Mouse (Mus musculus) forebrain, embryonic 10.5 days (tissue): ENCODE results near the gene Zbtb20. TPM values are rescaled to one million over a fixed set of nuclear protein-coding genes. Genes with fewer than 3 reads are reported as not detected.

Source experiments
- DNase-seq: peaks from one replicate; pipeline ENCODE4 v3.0.0-alpha.2; 2017; ENCODE audit warnings: low spot score; ENCODE audit errors: extremely low spot score
- H3K27ac ChIP-seq: fragments of 300-500 bp; sonication (generic); 2 replicates; pipeline ENCODE4 v1.5.1; 2016; ENCODE audit warnings: mild to moderate bottlenecking
- H3K27me3 ChIP-seq: fragments of 300-500 bp; sonication (generic); 2 replicates; pipeline ENCODE4 v1.6.1; 2016; ENCODE audit warnings: mild to moderate bottlenecking; ENCODE audit not compliant: poor library complexity, severe bottlenecking
- H3K36me3 ChIP-seq: fragments of 300-500 bp; sonication (generic); replicated peaks from 2 replicates; pipeline ENCODE4 v1.6.1; 2016; ENCODE audit warnings: mild to moderate bottlenecking, moderate library complexity
- H3K4me1 ChIP-seq: fragments of 300-500 bp; sonication (generic); 2 replicates; pipeline ENCODE4 v1.6.1; 2016
- H3K4me3 ChIP-seq: fragments of 300-500 bp; sonication (generic); 2 replicates; pipeline ENCODE4 v1.5.1; 2016; ENCODE audit warnings: mild to moderate bottlenecking, moderate library complexity
- H3K9me3 ChIP-seq: fragments of 300-500 bp; sonication (generic); 2 replicates; pipeline ENCODE4 v1.6.1; 2016; ENCODE audit warnings: mild to moderate bottlenecking, moderate library complexity
- WGBS: fragments of 180-500 bp; shearing (Covaris S2); methylation state at CpG from one replicate; pipeline ENCODE4 v1.1.7; 2016; 5-methylcytosine and 5-hydroxymethylcytosine counted together
- polyA plus RNA-seq: library from polyadenylated mRNA; unstranded; fragments of >200 nt; fragmentation: Nextera tagmentation; extraction: Ambion mirVana; gene quantifications from 2 replicates; pipeline ENCODE4 v1.2.1, GENCODE M21; 2016

Gene Zbtb20
- polyA plus RNA-seq, 1 experiment from 2014 or later = 17.3 TPM

- no peaks in the 10 kb centered on the region for H3K9me3 ChIP-seq
- H3K27me3 ChIP-seq = no peaks in the 10 kb centered on the region
- H3K36me3 ChIP-seq = no peaks in the 10 kb centered on the region
- no peak for DNase-seq
- WGBS = 81% methylated on average over 9 of the region's 9 CpGs
- H3K4me3 ChIP-seq = no peak overlapping the region
- 0 out of 2 replicates have a peak overlapping the region, but pooled peaks have one; percentile 5 for H3K27ac ChIP-seq
- H3K4me1 ChIP-seq = peaks cover 14% of the 10 kb centered on the region
Measured at GRCm38 (mm10) chr16:43303245-43304197, 427.8 kb downstream of the Zbtb20 start.

GRCm38 (mm10) chr16:43309968-43310431 is 434.3 kb downstream of the Zbtb20 start:
- Histone ChIP-seq H3K4me3 (no peak overlapping the region), H3K36me3 (no peaks in the 10 kb centered on the region), H3K9me3 (peaks cover 9% of the 10 kb centered on the region; the same call in 1 of the 2 replicates), H3K4me1 (peaks cover 33% of the 10 kb centered on the region), H3K27ac (peak overlapping the region; percentile 84), H3K27me3 (no peaks in the 10 kb centered on the region)
- 22% methylated on average over 4 of the region's 4 CpGs for WGBS
- peak; percentile 53 for DNase-seq

- Histone ChIP-seq H3K9me3 (no peaks in the 10 kb centered on the region), H3K36me3 (no peaks in the 10 kb centered on the region), H3K4me3 (no peak overlapping the region), H3K27ac (no peak overlapping the region), H3K4me1 (no peaks in the 10 kb centered on the region), H3K27me3 (no peaks in the 10 kb centered on the region)
- WGBS = 88% methylated on average over 3 of the region's 3 CpGs
- DNase-seq = no peak
Measured at GRCm38 (mm10) chr16:43324009-43324408, 448.3 kb downstream of the Zbtb20 start.

GRCm38 (mm10) chr16:43328221-43328620 is 452.5 kb downstream of the Zbtb20 start:
- 88% methylated on average over 1 of the region's 1 CpGs for WGBS
- no peak overlapping the region for H3K27ac ChIP-seq
- DNase-seq = no peak
- H3K4me3 ChIP-seq = no peak overlapping the region
- H3K9me3 ChIP-seq = no peaks in the 10 kb centered on the region
- no peaks in the 10 kb centered on the region for H3K36me3 ChIP-seq
- no peaks in the 10 kb centered on the region for H3K27me3 ChIP-seq
- H3K4me1 ChIP-seq = peaks cover 7% of the 10 kb centered on the region

- no peaks in the 10 kb centered on the region for H3K36me3 ChIP-seq
- no peak for DNase-seq
- no peaks in the 10 kb centered on the region for H3K9me3 ChIP-seq
- no peak overlapping the region for H3K4me3 ChIP-seq
- peaks cover 27% of the 10 kb centered on the region for H3K4me1 ChIP-seq
- 92% methylated on average over 3 of the region's 3 CpGs for WGBS
- H3K27ac ChIP-seq = no peak overlapping the region
- H3K27me3 ChIP-seq = no peaks in the 10 kb centered on the region
Measured at GRCm38 (mm10) chr16:43330206-43330605, 454.5 kb downstream of the Zbtb20 start.

- H3K4me3 ChIP-seq = no peak overlapping the region
- no peak for DNase-seq
- peaks cover 29% of the 10 kb centered on the region for H3K4me1 ChIP-seq
- no peak overlapping the region for H3K27ac ChIP-seq
- H3K9me3 ChIP-seq = no peaks in the 10 kb centered on the region
- 95% methylated on average over 3 of the region's 3 CpGs for WGBS
- no peaks in the 10 kb centered on the region for H3K36me3 ChIP-seq
- no peaks in the 10 kb centered on the region for H3K27me3 ChIP-seq
Measured at GRCm38 (mm10) chr16:43331440-43331839, 455.8 kb downstream of the Zbtb20 start.

- Histone ChIP-seq H3K9me3 (no peaks in the 10 kb centered on the region), H3K27ac (no peak overlapping the region), H3K27me3 (no peaks in the 10 kb centered on the region), H3K36me3 (no peaks in the 10 kb centered on the region), H3K4me3 (no peak overlapping the region), H3K4me1 (peaks cover 29% of the 10 kb centered on the region)
- DNase-seq = no peak
- 47% methylated on average over 2 of the region's 2 CpGs for WGBS
Measured at GRCm38 (mm10) chr16:43332734-43333133, 457.1 kb downstream of the Zbtb20 start.

GRCm38 (mm10) chr16:43333265-43333664 is 457.6 kb downstream of the Zbtb20 start:
- Histone ChIP-seq H3K27me3 (no peaks in the 10 kb centered on the region), H3K4me3 (no peak overlapping the region), H3K4me1 (peaks cover 29% of the 10 kb centered on the region), H3K9me3 (no peaks in the 10 kb centered on the region), H3K27ac (0 out of 2 replicates have a peak overlapping the region, but pooled peaks have one; percentile 15), H3K36me3 (no peaks in the 10 kb centered on the region)
- DNase-seq = no peak
- 69% methylated on average over 1 of the region's 1 CpGs for WGBS

GRCm38 (mm10) chr16:43334411-43335150 is 458.9 kb downstream of the Zbtb20 start:
- Histone ChIP-seq H3K4me3 (no peak overlapping the region), H3K36me3 (no peaks in the 10 kb centered on the region), H3K9me3 (no peaks in the 10 kb centered on the region), H3K27ac (peak overlapping the region; percentile 57), H3K27me3 (no peaks in the 10 kb centered on the region), H3K4me1 (peaks cover 29% of the 10 kb centered on the region)
- no peak for DNase-seq
- 51% methylated on average over 11 of the region's 11 CpGs for WGBS

GRCm38 (mm10) chr16:43335151-43335823 is 459.6 kb downstream of the Zbtb20 start:
- H3K27me3 ChIP-seq = no peaks in the 10 kb centered on the region

GRCm38 (mm10) chr16:43335824-43336215 is 460.1 kb downstream of the Zbtb20 start:
- WGBS = 93% methylated on average over 4 of the region's 4 CpGs
- no peak overlapping the region for H3K27ac ChIP-seq
- peaks cover 29% of the 10 kb centered on the region for H3K4me1 ChIP-seq
- H3K36me3 ChIP-seq = no peaks in the 10 kb centered on the region
- H3K4me3 ChIP-seq = no peak overlapping the region
- no peaks in the 10 kb centered on the region for H3K27me3 ChIP-seq
- H3K9me3 ChIP-seq = no peaks in the 10 kb centered on the region
- no peak for DNase-seq

More at GRCm38 (mm10) chr16:43335151-43335823, 459.6 kb downstream of the Zbtb20 start:
- no peak for DNase-seq
- Histone ChIP-seq H3K36me3 (no peaks in the 10 kb centered on the region), H3K4me3 (no peak overlapping the region), H3K9me3 (no peaks in the 10 kb centered on the region), H3K27ac (no peak overlapping the region), H3K4me1 (peaks cover 29% of the 10 kb centered on the region)
- WGBS = 85% methylated on average over 8 of the region's 8 CpGs

- Histone ChIP-seq H3K36me3 (no peaks in the 10 kb centered on the region), H3K9me3 (no peaks in the 10 kb centered on the region), H3K27me3 (no peaks in the 10 kb centered on the region), H3K4me3 (no peak overlapping the region), H3K27ac (no peak overlapping the region), H3K4me1 (no peaks in the 10 kb centered on the region)
- DNase-seq = no peak
- 83% methylated on average over 4 of the region's 4 CpGs for WGBS
Measured at GRCm38 (mm10) chr16:43340712-43341111, 465.0 kb downstream of the Zbtb20 start.
